Mouse (Mus musculus): ENCODE results near the gene Pik3ip1. TPM values are rescaled to one million over a fixed set of nuclear protein-coding genes. Genes with fewer than 3 reads are reported as not detected.

The Pik3ip1 gene
- polyA plus RNA-seq, 1 experiment: 0.71 TPM

- Histone ChIP-seq H3K4me3 (ENCODE audit: insufficient read depth, poor library complexity, severe bottlenecking) (no peak overlapping the region), H3K79me3 (ENCODE audit: low read depth) (no peaks in the 10 kb centered on the region), H3K36me3 (ENCODE audit: control insufficient read depth, insufficient read depth) (peaks cover 31% of the 10 kb centered on the region), H3K79me2 (ENCODE audit: control insufficient read depth, insufficient read depth) (no peaks in the 10 kb centered on the region), H3K27me3 (ENCODE audit: control insufficient read depth, insufficient read depth, insufficient read length) (no peaks in the 10 kb centered on the region), H3ac (ENCODE audit: control insufficient read depth, insufficient read length, low read depth) (no peak overlapping the region)
- TF ChIP-seq MAX (IDR thresholded peaks at IDR 0.05): no peak
- no peak for TF ChIP-seq CEBPB (IDR thresholded peaks at IDR 0.05; ENCODE audit: low read depth)
Measured at GRCm38 (mm10) chr11:3313294-3313693, 16.9 kb upstream of the Pik3ip1 start.

DNA sequence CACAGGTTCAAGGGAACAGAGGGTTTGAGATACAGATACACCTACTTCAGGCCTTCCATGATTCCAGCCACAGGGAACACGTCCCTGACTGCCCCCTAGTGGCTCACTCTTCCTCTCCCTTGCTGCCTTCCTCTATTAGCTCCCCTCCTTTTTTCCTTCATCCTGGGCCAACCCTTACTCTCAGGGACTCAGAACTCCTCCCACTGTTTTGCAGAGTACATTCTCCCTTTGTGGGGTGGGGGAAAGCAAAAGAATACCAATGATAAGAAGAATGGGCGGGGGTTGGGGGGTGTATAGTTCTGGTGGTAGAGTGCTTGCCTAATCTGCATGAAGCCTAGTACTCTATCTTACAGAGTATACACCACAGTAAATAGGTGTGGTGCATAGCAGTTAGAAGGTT, 16.1 kb upstream of the Pik3ip1 start:
- Histone ChIP-seq H3ac (ENCODE audit: control insufficient read depth, insufficient read length, low read depth) (no peak overlapping the region), H3K36me3 (ENCODE audit: control insufficient read depth, insufficient read depth) (peaks cover 24% of the 10 kb centered on the region)
- TF ChIP-seq USF1 (IDR thresholded peaks at IDR 0.05; ENCODE audit: low read depth) (no peak), CTCF (IDR thresholded peaks at IDR 0.05; ENCODE audit: control insufficient read depth, insufficient read depth, insufficient read length) (peak; percentile 66)

DNA sequence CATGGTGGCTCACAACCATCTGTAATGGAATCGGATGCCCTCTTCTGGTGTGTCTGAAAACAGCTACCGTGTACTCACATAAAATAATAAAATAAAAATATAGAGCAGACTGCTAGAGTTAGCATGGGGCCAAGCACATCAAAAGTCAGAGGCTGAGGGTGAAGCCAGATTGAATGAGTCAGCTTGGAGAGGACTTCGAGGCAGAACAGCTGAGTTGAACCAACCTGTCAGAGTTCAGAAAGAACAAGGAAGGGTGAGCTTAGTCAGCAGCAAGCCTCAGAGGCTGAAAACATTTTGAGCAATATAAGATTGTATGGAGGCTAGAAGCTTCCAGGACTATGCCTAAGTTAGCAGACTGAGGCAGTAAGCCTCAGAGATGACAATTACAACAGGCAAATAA, 11.9 kb upstream of the Pik3ip1 start:
- TF ChIP-seq FOSL1 (IDR thresholded peaks at IDR 0.05; ENCODE audit: insufficient read depth, low read length, poor library complexity, severe bottlenecking): no peak
- TF ChIP-seq CTCF (IDR thresholded peaks at IDR 0.05; ENCODE audit: control insufficient read depth, insufficient read depth, insufficient read length): no peak
- no peak for TF ChIP-seq MYOD1 (IDR thresholded peaks at IDR 0.05; ENCODE audit: control insufficient read depth, insufficient read length, low read depth)
- no peak for TF ChIP-seq USF1 (IDR thresholded peaks at IDR 0.05; ENCODE audit: low read depth)
- TF ChIP-seq MYOG (IDR thresholded peaks at IDR 0.05; ENCODE audit: control insufficient read depth, extremely low read depth, insufficient read length): no peak
- no peak for TF ChIP-seq CEBPB (IDR thresholded peaks at IDR 0.05; ENCODE audit: low read depth)
- TF ChIP-seq MAX (IDR thresholded peaks at IDR 0.05): no peak
- H3K79me3 ChIP-seq (ENCODE audit: low read depth): no peaks in the 10 kb centered on the region
- H3K27me3 ChIP-seq (ENCODE audit: control insufficient read depth, insufficient read depth, insufficient read length): no peaks in the 10 kb centered on the region
- H3ac ChIP-seq (ENCODE audit: control insufficient read depth, insufficient read length, low read depth): no peak overlapping the region
- H3K79me2 ChIP-seq (ENCODE audit: control insufficient read depth, insufficient read depth): no peaks in the 10 kb centered on the region
- H3K36me3 ChIP-seq (ENCODE audit: control insufficient read depth, insufficient read depth): no peaks in the 10 kb centered on the region
- H3K4me3 ChIP-seq (ENCODE audit: insufficient read depth, poor library complexity, severe bottlenecking): no peak overlapping the region

More for the DNA sequence above, 16.1 kb upstream of the Pik3ip1 start:
- H3K79me3 ChIP-seq (ENCODE audit: low read depth): no peaks in the 10 kb centered on the region
- no peaks in the 10 kb centered on the region for H3K79me2 ChIP-seq (ENCODE audit: control insufficient read depth, insufficient read depth)
- H3K4me3 ChIP-seq (ENCODE audit: insufficient read depth, poor library complexity, severe bottlenecking): no peak overlapping the region
- no peaks in the 10 kb centered on the region for H3K27me3 ChIP-seq (ENCODE audit: control insufficient read depth, insufficient read depth, insufficient read length)

DNA sequence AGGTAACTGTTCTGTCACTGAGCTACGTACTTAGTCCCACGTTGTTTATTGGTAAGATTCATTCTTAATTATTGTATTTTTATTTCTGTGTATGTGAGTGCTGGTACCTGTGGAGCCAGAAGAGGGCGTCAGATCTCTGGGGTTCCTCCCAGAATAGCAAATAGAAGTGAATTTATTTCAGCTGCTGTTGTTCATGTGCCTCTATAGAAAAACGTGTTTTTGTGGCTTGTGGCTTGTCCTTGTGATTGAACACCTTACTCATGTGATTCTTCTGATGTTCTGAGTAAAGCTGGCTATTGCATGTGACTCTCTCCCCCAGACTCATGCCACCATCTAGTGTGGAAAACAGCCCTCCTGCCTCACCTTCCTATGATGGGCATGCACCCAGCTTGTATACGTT, 1.9 kb upstream of the Pik3ip1 start:
- H3K79me3 ChIP-seq (ENCODE audit: low read depth): no peaks in the 10 kb centered on the region
- H3ac ChIP-seq (ENCODE audit: control insufficient read depth, insufficient read length, low read depth): no peak overlapping the region
- H3K4me3 ChIP-seq (ENCODE audit: insufficient read depth, poor library complexity, severe bottlenecking): no peak overlapping the region
- H3K27me3 ChIP-seq (ENCODE audit: control insufficient read depth, insufficient read depth, insufficient read length): no peaks in the 10 kb centered on the region
- no peaks in the 10 kb centered on the region for H3K79me2 ChIP-seq (ENCODE audit: control insufficient read depth, insufficient read depth)
- TF ChIP-seq CTCF (IDR thresholded peaks at IDR 0.05; ENCODE audit: control insufficient read depth, insufficient read depth, insufficient read length) (no peak), MYOD1 (IDR thresholded peaks at IDR 0.05; ENCODE audit: control insufficient read depth, insufficient read length, low read depth) (no peak), MYOG (IDR thresholded peaks at IDR 0.05; ENCODE audit: control insufficient read depth, extremely low read depth, insufficient read length) (no peak), FOSL1 (IDR thresholded peaks at IDR 0.05; ENCODE audit: insufficient read depth, low read length, poor library complexity, severe bottlenecking) (no peak), MAX (IDR thresholded peaks at IDR 0.05) (no peak), CEBPB (IDR thresholded peaks at IDR 0.05; ENCODE audit: low read depth) (no peak), USF1 (IDR thresholded peaks at IDR 0.05; ENCODE audit: low read depth) (no peak)
- no peaks in the 10 kb centered on the region for H3K36me3 ChIP-seq (ENCODE audit: control insufficient read depth, insufficient read depth)

DNA sequence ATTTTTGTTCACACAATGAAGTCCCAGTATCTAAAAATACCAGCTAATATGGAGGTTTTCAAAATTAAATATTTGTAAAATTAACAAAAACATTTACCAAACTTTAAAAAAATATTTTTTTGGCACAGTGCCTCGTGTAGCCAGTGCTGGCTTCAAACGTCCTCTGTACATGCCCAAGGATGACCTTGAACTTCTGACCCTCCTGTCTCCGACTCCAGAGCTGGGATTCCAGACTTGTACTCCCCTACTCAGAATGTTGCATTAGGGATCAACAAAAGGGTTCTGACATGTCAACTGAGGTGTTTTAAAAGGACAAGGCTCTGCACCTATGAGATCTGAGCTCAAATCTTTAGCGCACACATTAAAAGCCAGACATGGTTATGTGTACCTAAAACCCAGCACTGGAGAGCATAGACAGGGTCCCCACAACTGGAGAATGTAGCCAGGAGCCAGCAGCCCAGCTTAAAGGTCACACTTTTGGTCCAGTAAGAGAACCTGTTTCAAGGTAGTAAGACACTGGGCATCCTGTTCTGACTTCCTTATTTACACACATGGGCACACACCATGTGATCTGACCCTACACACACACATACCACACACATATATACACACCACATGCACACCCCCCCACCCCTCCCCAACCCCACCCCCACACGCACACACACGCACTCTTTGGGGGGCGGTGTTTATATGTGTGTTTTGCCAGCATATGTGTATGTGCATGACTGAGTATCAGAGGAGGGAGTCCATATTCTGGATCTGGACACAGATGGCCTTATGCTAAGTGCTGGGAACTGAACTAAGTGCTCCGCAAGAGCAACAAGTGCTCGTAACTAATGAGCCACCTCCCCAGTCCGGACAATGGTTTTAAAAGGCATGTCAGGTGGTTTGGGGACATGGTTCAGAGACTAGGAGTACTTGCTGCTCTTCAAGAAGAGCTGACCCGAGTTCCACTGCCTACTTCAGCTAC, 1.1 kb upstream of the Pik3ip1 start:
- TF ChIP-seq FOSL1 (IDR thresholded peaks at IDR 0.05; ENCODE audit: insufficient read depth, low read length, poor library complexity, severe bottlenecking): no peak
- no peak for TF ChIP-seq MYOD1 (IDR thresholded peaks at IDR 0.05; ENCODE audit: control insufficient read depth, insufficient read length, low read depth)
- no peak for TF ChIP-seq USF1 (IDR thresholded peaks at IDR 0.05; ENCODE audit: low read depth)
- no peak for TF ChIP-seq MAX (IDR thresholded peaks at IDR 0.05)
- no peak for TF ChIP-seq MYOG (IDR thresholded peaks at IDR 0.05; ENCODE audit: control insufficient read depth, extremely low read depth, insufficient read length)
- TF ChIP-seq CEBPB (IDR thresholded peaks at IDR 0.05; ENCODE audit: low read depth): no peak
- no peak for TF ChIP-seq CTCF (IDR thresholded peaks at IDR 0.05; ENCODE audit: control insufficient read depth, insufficient read depth, insufficient read length)
- Histone ChIP-seq H3K36me3 (ENCODE audit: control insufficient read depth, insufficient read depth) (no peaks in the 10 kb centered on the region), H3K79me2 (ENCODE audit: control insufficient read depth, insufficient read depth) (no peaks in the 10 kb centered on the region), H3K79me3 (ENCODE audit: low read depth) (no peaks in the 10 kb centered on the region), H3K4me3 (ENCODE audit: insufficient read depth, poor library complexity, severe bottlenecking) (no peak overlapping the region), H3ac (ENCODE audit: control insufficient read depth, insufficient read length, low read depth) (no peak overlapping the region), H3K27me3 (ENCODE audit: control insufficient read depth, insufficient read depth, insufficient read length) (no peaks in the 10 kb centered on the region)

- H3ac ChIP-seq (ENCODE audit: control insufficient read depth, insufficient read length, low read depth): peak overlapping the region; percentile 29
- H3K36me3 ChIP-seq (ENCODE audit: control insufficient read depth, insufficient read depth): no peaks in the 10 kb centered on the region
- no peaks in the 10 kb centered on the region for H3K79me2 ChIP-seq (ENCODE audit: control insufficient read depth, insufficient read depth)
- H3K27me3 ChIP-seq (ENCODE audit: control insufficient read depth, insufficient read depth, insufficient read length): no peaks in the 10 kb centered on the region
- no peak overlapping the region for H3K4me3 ChIP-seq (ENCODE audit: insufficient read depth, poor library complexity, severe bottlenecking)
- H3K79me3 ChIP-seq (ENCODE audit: low read depth): no peaks in the 10 kb centered on the region
- TF ChIP-seq MYOD1 (IDR thresholded peaks at IDR 0.05; ENCODE audit: control insufficient read depth, insufficient read length, low read depth) (no peak), FOSL1 (IDR thresholded peaks at IDR 0.05; ENCODE audit: insufficient read depth, low read length, poor library complexity, severe bottlenecking) (no peak), MYOG (IDR thresholded peaks at IDR 0.05; ENCODE audit: control insufficient read depth, extremely low read depth, insufficient read length) (no peak), USF1 (IDR thresholded peaks at IDR 0.05; ENCODE audit: low read depth) (no peak), CEBPB (IDR thresholded peaks at IDR 0.05; ENCODE audit: low read depth) (no peak), CTCF (IDR thresholded peaks at IDR 0.05; ENCODE audit: control insufficient read depth, insufficient read depth, insufficient read length) (no peak), MAX (IDR thresholded peaks at IDR 0.05) (no peak)
Measured at GRCm38 (mm10) chr11:3330566-3330965, 365 bp downstream of the Pik3ip1 start.

Data from C2C12 (cell line).